Mouse (Mus musculus) spleen, postnatal 14 days (tissue): ENCODE measurements around the gene Pknox1.

Source experiments
- DNase-seq, 2 experiments: peaks; one replicate each; pipeline ENCODE4 v3.0.0; 2021 to 2022; ENCODE audit warnings: low spot score in 2 of 2

Pknox1 gene

GRCm38 (mm10) chr17:31646199-31647002 is 81.9 kb downstream of the Pknox1 start:
- no peak for DNase-seq

GRCm38 (mm10) chr17:31652152-31652551 is 87.6 kb downstream of the Pknox1 start:
- no peak for DNase-seq

- no peak for DNase-seq
These were observed 88.7 kb downstream of the Pknox1 start for GRCm38 (mm10) chr17:31653277-31653676.

GRCm38 (mm10) chr17:31655366-31655765 is 90.8 kb downstream of the Pknox1 start:
- DNase-seq = no peak

GRCm38 (mm10) chr17:31656682-31657081 is 92.1 kb downstream of the Pknox1 start:
- no peak for DNase-seq
